Mouse (Mus musculus): ENCODE results near the gene Limch1.

- no peak for TF ChIP-seq CTCF (IDR thresholded peaks at IDR 0.05; ENCODE audit: low read depth)
- no peak for TF ChIP-seq EP300 (optimal IDR thresholded peaks at IDR 0.05)
Observed at GRCm38 (mm10) chr5:66848136-66848535, 102.5 kb downstream of the Limch1 start.

Measured in stomach, postnatal 0 days (tissue).